Mouse (Mus musculus) E14TG2a.4 (cell line): ENCODE data around the gene Coa3.

Source experiments
- CTCF ChIP-seq: conservative IDR thresholded peaks from 2 replicates; pipeline ENCODE4 v1.5.1; 2014; ENCODE audit warnings: low read length
- NANOG ChIP-seq: IDR thresholded peaks from 2 replicates; pipeline ENCODE4 v1.6.1; 2014; ENCODE audit warnings: borderline replicate concordance, low read length, mixed read lengths
- POU5F1 ChIP-seq: IDR thresholded peaks from 2 replicates; pipeline ENCODE4 v1.6.1; 2014; ENCODE audit warnings: low read length, borderline replicate concordance

GRCm38 (mm10) chr11:101232010-101232839, 46.7 kb downstream of the Coa3 start:
- TF ChIP-seq CTCF (no peak), NANOG (no peak), POU5F1 (no peak)
